Mouse (Mus musculus) heart, postnatal 10 days (tissue): ENCODE results near the gene Olfr1163. TPM values are rescaled to one million over a fixed set of nuclear protein-coding genes. Genes with fewer than 3 reads are reported as not detected.
"Not testable (repeated sequence)": the region's sequence is repeated elsewhere in the genome, so short reads cannot be mapped to it uniquely, and the experiment has no call there.

ENCODE experiments used
- DNase-seq, 2 experiments: peaks; one replicate each; pipeline ENCODE4 v3.0.0; 2021
- intact Hi-C: fragments of 180-260 bp; cut with DNase I; formaldehyde crosslinking; loops from one replicate; pipeline ENCODE4 v1.15.1; 2025
- total RNA-seq, 2 experiments: library from RNA; stranded (reverse); gene quantifications; 2 replicates each; pipeline ENCODE4 v1.2.3; 2021

Gene Olfr1163
- not detected for total RNA-seq

DNA sequence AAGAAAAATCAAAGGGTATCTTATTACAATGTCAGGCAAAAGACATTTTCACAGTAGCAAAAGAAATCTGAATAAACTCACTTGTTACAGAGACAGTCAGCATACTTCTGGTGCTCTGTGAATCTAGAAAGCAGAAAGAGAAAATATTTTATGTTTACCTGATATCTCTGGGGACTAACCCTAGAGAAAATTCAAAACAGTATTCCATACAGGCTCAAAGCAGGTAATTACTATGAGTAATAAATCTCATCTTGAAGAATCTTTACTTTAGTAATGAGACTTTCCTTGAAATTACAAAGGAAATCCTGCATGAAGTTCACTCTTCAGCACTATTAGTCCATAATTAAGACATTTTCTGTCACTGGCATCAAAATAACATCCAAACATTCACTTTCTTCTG, at the start of gene Olfr1163:
Gene Olfr1163, minus strand, starts transcription at position 101 of the 400 bp plus-strand sequence.
- intact Hi-C loops = no loop called here
- DNase-seq = no peak

DNA sequence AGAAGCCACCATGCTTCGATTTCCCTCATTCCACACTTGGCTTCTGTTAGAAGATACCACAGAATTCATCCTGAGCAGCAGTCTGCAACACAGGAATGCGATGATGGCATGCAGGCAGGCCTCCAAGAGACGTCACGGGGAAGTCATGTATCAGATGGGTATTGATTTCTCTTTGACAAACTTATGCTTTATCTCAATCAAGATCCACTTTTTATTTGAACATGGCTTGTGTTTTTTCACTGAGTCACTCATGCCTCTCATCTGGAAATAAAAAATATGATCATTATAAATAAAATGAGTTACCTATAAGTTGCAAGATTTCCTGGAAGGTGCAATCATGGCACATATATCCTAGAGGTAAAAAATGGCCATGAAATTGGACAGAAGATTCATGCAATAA, 22.2 kb upstream of the Olfr1163 start, which contains the start of gene Olfr1164:
Gene Olfr1164, minus strand, starts transcription at position 101 of the 400 bp plus-strand sequence.
- DNase-seq = no peak
- intact Hi-C loops = no loop called here

DNA sequence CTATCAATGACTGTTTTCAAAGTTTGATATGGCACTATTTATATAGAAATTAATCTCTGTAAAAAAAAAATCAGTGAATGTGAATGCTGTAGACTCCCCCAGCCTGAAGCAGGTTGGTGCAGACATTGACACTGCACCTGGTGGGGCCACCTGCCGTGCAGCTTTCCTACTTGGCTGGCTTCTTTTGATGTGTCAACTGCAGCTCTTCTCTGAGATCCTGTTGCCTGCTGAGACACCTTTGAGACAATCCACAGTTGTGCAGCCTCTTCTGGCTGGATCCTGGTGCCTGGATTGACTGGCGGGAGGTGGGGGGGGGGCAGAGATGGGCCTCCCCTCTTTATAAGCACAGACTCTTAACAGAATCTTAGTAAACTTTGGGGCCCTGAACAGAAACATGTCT, 8.0 kb downstream of the Olfr1163 start:
- DNase-seq = no peak
- intact Hi-C loops = no loop called here

DNA sequence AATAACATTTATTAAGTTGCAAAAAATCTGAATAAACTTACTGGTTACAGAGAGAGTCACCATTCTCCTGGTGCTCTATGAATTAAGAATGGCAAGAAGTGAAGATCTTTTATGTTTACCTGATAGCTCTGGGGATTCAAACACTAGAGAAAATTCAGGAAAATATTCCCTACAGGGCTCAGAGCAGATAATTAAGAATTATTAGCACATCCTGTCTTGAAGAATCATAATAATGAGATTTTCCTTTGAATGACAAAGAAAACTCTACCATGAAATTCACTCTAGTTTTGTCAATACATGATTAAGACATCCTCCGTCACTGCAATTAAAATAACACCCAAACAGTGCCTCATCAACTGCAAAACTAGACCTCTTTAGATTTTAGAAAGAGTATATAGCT, 20.6 kb downstream of the Olfr1163 start, which contains the start of gene Olfr1162:
Gene Olfr1162, minus strand, starts transcription at position 101 of the 400 bp plus-strand sequence.
- intact Hi-C loops = no loop called here
- no peak for DNase-seq

DNA sequence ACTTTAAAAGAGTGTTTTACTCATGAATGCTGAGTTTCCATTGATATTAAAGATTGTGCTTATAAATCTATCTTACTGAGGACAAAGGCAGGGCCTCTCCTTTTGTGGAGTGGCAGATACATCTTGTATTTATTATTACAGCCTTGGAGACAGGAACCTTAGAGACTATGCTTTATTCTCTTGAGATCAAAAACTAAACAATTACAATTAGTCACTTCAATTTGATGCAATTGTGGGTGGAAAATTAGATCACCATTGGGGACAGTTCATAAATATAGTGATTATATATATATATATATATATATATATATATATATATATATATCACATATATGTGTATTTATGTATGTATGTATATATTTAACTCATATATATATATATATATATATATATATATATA, 34.0 kb downstream of the Olfr1163 start, which contains the start of gene Olfr73:
Gene Olfr73, minus strand, starts transcription at position 101 of the 400 bp plus-strand sequence.
- DNase-seq = no peak
- intact Hi-C loops = no loop called here

DNA sequence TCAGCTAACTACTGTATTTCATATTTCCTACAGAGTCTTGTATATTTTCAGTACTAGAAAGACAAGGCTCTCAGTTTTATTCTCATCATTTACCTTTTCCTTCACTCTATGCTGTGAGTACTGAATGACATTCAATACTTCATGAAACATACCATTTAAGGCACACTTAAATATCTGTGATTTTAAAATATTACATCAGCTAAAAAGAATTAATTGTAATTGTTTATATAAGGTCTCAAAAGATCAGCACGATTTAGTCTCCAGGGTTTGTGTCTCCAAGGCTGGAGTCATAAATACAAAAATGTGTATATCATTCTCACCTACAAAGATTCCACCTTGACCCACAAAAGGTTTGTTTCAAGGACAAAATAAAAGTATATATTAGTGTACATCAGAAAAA, 49.2 kb downstream of the Olfr1163 start, which contains the start of gene Olfr1161:
Gene Olfr1161, plus strand, starts transcription at position 301 of the 400 bp plus-strand sequence.
- intact Hi-C loops = not testable (repeated sequence)

More for the DNA sequence above, 49.2 kb downstream of the Olfr1163 start, which contains the start of gene Olfr1161:
- not testable (repeated sequence) for DNase-seq

Other genes starting within 250 kb of the Olfr1163 start
- not detected for gene Olfr1148, start 241.3 kb downstream of the Olfr1163 start, total RNA-seq
- gene Olfr1150-ps1, start 227.8 kb downstream of the Olfr1163 start, total RNA-seq = not detected
- gene Olfr1151, start 216.0 kb downstream of the Olfr1163 start, total RNA-seq = not detected
- gene Olfr1152, start 205.3 kb downstream of the Olfr1163 start, total RNA-seq = not detected
- not detected for gene Olfr1153, start 176.9 kb downstream of the Olfr1163 start, total RNA-seq
- gene Olfr1154, start 166.7 kb downstream of the Olfr1163 start, total RNA-seq = not detected
- not detected for gene Olfr1155, start 126.7 kb downstream of the Olfr1163 start, total RNA-seq
- gene Olfr1156, start 118.7 kb downstream of the Olfr1163 start, total RNA-seq = not detected
- gene Olfr1157, start 103.5 kb downstream of the Olfr1163 start, total RNA-seq = not detected
- gene Olfr74, start 97.2 kb downstream of the Olfr1163 start, total RNA-seq = not detected
- gene Olfr1158, start 81.7 kb downstream of the Olfr1163 start, total RNA-seq = not detected
- gene Olfr1160, start 63.6 kb downstream of the Olfr1163 start, total RNA-seq = not detected
- gene Olfr1161, start 49.1 kb downstream of the Olfr1163 start, total RNA-seq = not detected
- gene Olfr73, start 34.1 kb downstream of the Olfr1163 start, total RNA-seq = not detected
- gene Olfr1162, start 20.7 kb downstream of the Olfr1163 start, total RNA-seq = not detected
- gene Olfr1164, start 22.1 kb upstream of the Olfr1163 start, total RNA-seq = not detected
- gene Olfr1166, start 56.4 kb upstream of the Olfr1163 start, total RNA-seq = not detected
- not detected for gene Olfr1167, start 83.4 kb upstream of the Olfr1163 start, total RNA-seq
- not detected for gene Olfr1168, start 110.0 kb upstream of the Olfr1163 start, total RNA-seq
- not detected for gene Olfr1170, start 156.5 kb upstream of the Olfr1163 start, total RNA-seq
- not detected for gene Olfr1173, start 208.0 kb upstream of the Olfr1163 start, total RNA-seq
- gene Olfr1174-ps, start 243.3 kb upstream of the Olfr1163 start, total RNA-seq = not detected